Mouse (Mus musculus) embryonic fibroblast, embryonic 13.5 days (primary cell): ENCODE data around the gene Fem1a.

Source experiments
- CTCF ChIP-seq: IDR thresholded peaks from 2 replicates; pipeline ENCODE4 v1.5.1; 2011; ENCODE audit warnings: mild to moderate bottlenecking, control low read depth, low read length, moderate library complexity, borderline replicate concordance; ENCODE audit not compliant: insufficient read depth
- POLR2A ChIP-seq: IDR thresholded peaks from 2 replicates; pipeline ENCODE4 v1.6.1; 2011; ENCODE audit warnings: low read depth, mild to moderate bottlenecking, control low read depth, low read length, moderate library complexity

- TF ChIP-seq CTCF (no peak), POLR2A (no peak)
Observed at GRCm38 (mm10) chr17:56265011-56265410, 8.4 kb downstream of the Fem1a start.
